Mouse (Mus musculus) megakaryocyte progenitor cell, adult 5-6 weeks (primary cell): ENCODE data around the gene Mrrf. TPM values are rescaled to one million over a fixed set of nuclear protein-coding genes. Genes with fewer than 3 reads are reported as not detected.
A peak's percentile ranks its signal among the peaks of the same experiment; 100 is the strongest.
"Not testable (repeated sequence)": the region's sequence is repeated elsewhere in the genome, so short reads cannot be mapped to it uniquely, and the experiment has no call there.

Experiments
- ATAC-seq: replicated peaks from 2 replicates; pipeline ENCODE4 v1.8.0; 2016; ENCODE audit warnings: mild to moderate bottlenecking, moderate TSS enrichment, inconsistent platforms; ENCODE audit not compliant: poor library complexity
- total RNA-seq, 2 experiments: library from RNA; stranded (forward) in 1 of 2; stranded (reverse) in 1 of 2; fragments of 157-497, 149-512 nt in 1 of 2; fragments of 200-1000 nt in 1 of 2; gene quantifications; 2 replicates each; pipeline versions ENCODE4 v1.2.3 to v1.2.4; 2015 to 2017

Gene Mrrf
- total RNA-seq, 2 experiments from 2014 or later = 21.6 to 24.4 TPM

GRCm38 (mm10) chr2:36127973-36128372, 8.2 kb upstream of the Mrrf start:
- ATAC-seq = no peak

GRCm38 (mm10) chr2:36129051-36129450, 7.1 kb upstream of the Mrrf start:
- no peak for ATAC-seq

GRCm38 (mm10) chr2:36135887-36136286, 302 bp upstream of the Mrrf start:
- no peak for ATAC-seq

- ATAC-seq = no peak
These were observed 2.9 kb downstream of the Mrrf start for GRCm38 (mm10) chr2:36139096-36139495.

GRCm38 (mm10) chr2:36148876-36149365, 12.7 kb downstream of the Mrrf start:
- no peak for ATAC-seq

- not testable (repeated sequence) for ATAC-seq
These were observed 16.2 kb downstream of the Mrrf start for GRCm38 (mm10) chr2:36152401-36152800.

GRCm38 (mm10) chr2:36157461-36157860, 21.3 kb downstream of the Mrrf start:
- ATAC-seq = no peak

GRCm38 (mm10) chr2:36159336-36159735, 23.1 kb downstream of the Mrrf start:
- no peak for ATAC-seq

GRCm38 (mm10) chr2:36167990-36168618, 31.9 kb downstream of the Mrrf start:
- no peak for ATAC-seq

- no peak for ATAC-seq
These were observed 33.0 kb downstream of the Mrrf start for GRCm38 (mm10) chr2:36169176-36169575.

GRCm38 (mm10) chr2:36172136-36172535, 35.9 kb downstream of the Mrrf start:
- 0 out of 2 replicates have a peak, but pooled peaks have one; percentile 9 for ATAC-seq

- no peak for ATAC-seq
These were observed 36.4 kb downstream of the Mrrf start for GRCm38 (mm10) chr2:36172574-36172973.

- no peak for ATAC-seq
These were observed 43.3 kb downstream of the Mrrf start for GRCm38 (mm10) chr2:36179487-36179886.

- not testable (repeated sequence) for ATAC-seq
These were observed 45.6 kb downstream of the Mrrf start for GRCm38 (mm10) chr2:36181587-36182368.

- ATAC-seq = no peak
These were observed 47.1 kb downstream of the Mrrf start for GRCm38 (mm10) chr2:36183278-36183677.

- ATAC-seq = no peak
These were observed 48.0 kb downstream of the Mrrf start for GRCm38 (mm10) chr2:36184192-36184591.

GRCm38 (mm10) chr2:36184876-36185275, 48.7 kb downstream of the Mrrf start:
- ATAC-seq = no peak

GRCm38 (mm10) chr2:36189200-36189599, 53.0 kb downstream of the Mrrf start:
- not testable (repeated sequence) for ATAC-seq

- 0 out of 2 replicates have a peak, but pooled peaks have one; percentile 11 for ATAC-seq
These were observed 55.1 kb downstream of the Mrrf start for GRCm38 (mm10) chr2:36191098-36191941.

GRCm38 (mm10) chr2:36197021-36197420, 60.8 kb downstream of the Mrrf start:
- ATAC-seq = no peak
